Mouse (Mus musculus): ENCODE results near the gene Arhgef39. TPM values are rescaled to one million over a fixed set of nuclear protein-coding genes. Genes with fewer than 3 reads are reported as not detected.

The Arhgef39 gene
- total and polyA plus RNA-seq, 3 experiments, result 16.4 to 71.2 (median 29.0) TPM

GRCm38 (mm10) chr4:43506074-43506473, 6.6 kb upstream of the Arhgef39 start:
- H3K4me1 ChIP-seq (ENCODE audit: insufficient read depth, low read depth, low read length), result peaks cover 16% of the 10 kb centered on the region
- no peak overlapping the region for H3K4me3 ChIP-seq (ENCODE audit: low read depth, low read length)
- ATAC-seq (ENCODE audit: extremely low read depth, insufficient number of reproducible peaks, low FRiP score, poor library complexity, severe bottlenecking) (no peak), DNase-seq (ENCODE audit: low spot score) (no peak)
- peaks cover 46% of the 10 kb centered on the region for H3K27me3 ChIP-seq (ENCODE audit: insufficient read depth, low read length)
- H3K9me3 ChIP-seq (replicated peaks), result no peaks in the 10 kb centered on the region
- TF ChIP-seq TAL1 (conservative IDR thresholded peaks at IDR 0.05; ENCODE audit: low read depth, low read length) (no peak), GATA2 (IDR thresholded peaks at IDR 0.05; ENCODE audit: borderline replicate concordance, low read depth, low read length) (no peak), CTCF (IDR thresholded peaks at IDR 0.05; ENCODE audit: low read depth, low read length) (no peak), GATA1 (IDR thresholded peaks at IDR 0.05; ENCODE audit: borderline replicate concordance, low read length) (no peak), POLR2AphosphoS5 (IDR thresholded peaks at IDR 0.05; ENCODE audit: insufficient replicate concordance, low read depth, low read length) (no peak)
- no peaks in the 10 kb centered on the region for H3K36me3 ChIP-seq (replicated peaks)

- H3K4me1 ChIP-seq (ENCODE audit: insufficient read depth, low read depth, low read length), result peaks cover 26% of the 10 kb centered on the region
- DNase-seq (ENCODE audit: low spot score) (no peak), ATAC-seq (ENCODE audit: extremely low read depth, insufficient number of reproducible peaks, low FRiP score, poor library complexity, severe bottlenecking) (no peak)
- no peaks in the 10 kb centered on the region for H3K36me3 ChIP-seq (replicated peaks)
- H3K4me3 ChIP-seq (ENCODE audit: low read depth, low read length), result no peak overlapping the region
- peaks cover 40% of the 10 kb centered on the region for H3K27me3 ChIP-seq (ENCODE audit: insufficient read depth, low read length)
- no peaks in the 10 kb centered on the region for H3K9me3 ChIP-seq (replicated peaks)
- TF ChIP-seq GATA2 (IDR thresholded peaks at IDR 0.05; ENCODE audit: borderline replicate concordance, low read depth, low read length) (no peak), POLR2AphosphoS5 (IDR thresholded peaks at IDR 0.05; ENCODE audit: insufficient replicate concordance, low read depth, low read length) (no peak), GATA1 (IDR thresholded peaks at IDR 0.05; ENCODE audit: borderline replicate concordance, low read length) (no peak), CTCF (IDR thresholded peaks at IDR 0.05; ENCODE audit: low read depth, low read length) (no peak), TAL1 (conservative IDR thresholded peaks at IDR 0.05; ENCODE audit: low read depth, low read length) (no peak)
Measured at GRCm38 (mm10) chr4:43504269-43504668, 4.8 kb upstream of the Arhgef39 start.

GRCm38 (mm10) chr4:43503506-43503905, 4.0 kb upstream of the Arhgef39 start:
- ATAC-seq (ENCODE audit: extremely low read depth, insufficient number of reproducible peaks, low FRiP score, poor library complexity, severe bottlenecking), result no peak
- H3K4me1 ChIP-seq (ENCODE audit: insufficient read depth, low read depth, low read length), result peaks cover 31% of the 10 kb centered on the region

GRCm38 (mm10) chr4:43503041-43503440, 3.5 kb upstream of the Arhgef39 start:
- DNase-seq (ENCODE audit: low spot score) (no peak), ATAC-seq (ENCODE audit: extremely low read depth, insufficient number of reproducible peaks, low FRiP score, poor library complexity, severe bottlenecking) (no peak)
- peaks cover 31% of the 10 kb centered on the region for H3K27me3 ChIP-seq (ENCODE audit: insufficient read depth, low read length)
- peaks cover 6% of the 10 kb centered on the region for H3K36me3 ChIP-seq (replicated peaks)
- no peak for TF ChIP-seq TAL1 (conservative IDR thresholded peaks at IDR 0.05; ENCODE audit: low read depth, low read length)
- TF ChIP-seq POLR2AphosphoS5 (IDR thresholded peaks at IDR 0.05; ENCODE audit: insufficient replicate concordance, low read depth, low read length), result no peak
- TF ChIP-seq GATA2 (IDR thresholded peaks at IDR 0.05; ENCODE audit: borderline replicate concordance, low read depth, low read length), result no peak
- no peak for TF ChIP-seq CTCF (IDR thresholded peaks at IDR 0.05; ENCODE audit: low read depth, low read length)
- TF ChIP-seq GATA1 (IDR thresholded peaks at IDR 0.05; ENCODE audit: borderline replicate concordance, low read length), result no peak
- H3K4me3 ChIP-seq (ENCODE audit: low read depth, low read length), result no peak overlapping the region
- peaks cover 36% of the 10 kb centered on the region for H3K4me1 ChIP-seq (ENCODE audit: insufficient read depth, low read depth, low read length)
- no peaks in the 10 kb centered on the region for H3K9me3 ChIP-seq (replicated peaks)

More at GRCm38 (mm10) chr4:43503506-43503905, 4.0 kb upstream of the Arhgef39 start:
- no peaks in the 10 kb centered on the region for H3K9me3 ChIP-seq (replicated peaks)
- H3K36me3 ChIP-seq (replicated peaks), result peaks cover under 1% of the 10 kb centered on the region
- H3K27me3 ChIP-seq (ENCODE audit: insufficient read depth, low read length), result peaks cover 32% of the 10 kb centered on the region
- DNase-seq (ENCODE audit: low spot score), result no peak
- no peak overlapping the region for H3K4me3 ChIP-seq (ENCODE audit: low read depth, low read length)
- TF ChIP-seq POLR2AphosphoS5 (IDR thresholded peaks at IDR 0.05; ENCODE audit: insufficient replicate concordance, low read depth, low read length), result no peak
- TF ChIP-seq GATA2 (IDR thresholded peaks at IDR 0.05; ENCODE audit: borderline replicate concordance, low read depth, low read length), result no peak
- TF ChIP-seq TAL1 (conservative IDR thresholded peaks at IDR 0.05; ENCODE audit: low read depth, low read length), result no peak
- no peak for TF ChIP-seq GATA1 (IDR thresholded peaks at IDR 0.05; ENCODE audit: borderline replicate concordance, low read length)
- TF ChIP-seq CTCF (IDR thresholded peaks at IDR 0.05; ENCODE audit: low read depth, low read length), result no peak

- Histone ChIP-seq H3K4me1 (ENCODE audit: insufficient read depth, low read depth, low read length) (peaks cover 68% of the 10 kb centered on the region), H3K36me3 (replicated peaks) (peaks cover 40% of the 10 kb centered on the region), H3K27me3 (ENCODE audit: insufficient read depth, low read length) (peaks cover 11% of the 10 kb centered on the region), H3K9me3 (replicated peaks) (no peaks in the 10 kb centered on the region), H3K4me3 (ENCODE audit: low read depth, low read length) (peak overlapping the region; percentile 88)
- TF ChIP-seq GATA1 (IDR thresholded peaks at IDR 0.05; ENCODE audit: borderline replicate concordance, low read length) (no peak), POLR2AphosphoS5 (IDR thresholded peaks at IDR 0.05; ENCODE audit: insufficient replicate concordance, low read depth, low read length) (no peak), TAL1 (conservative IDR thresholded peaks at IDR 0.05; ENCODE audit: low read depth, low read length) (no peak), GATA2 (IDR thresholded peaks at IDR 0.05; ENCODE audit: borderline replicate concordance, low read depth, low read length) (no peak), CTCF (IDR thresholded peaks at IDR 0.05; ENCODE audit: low read depth, low read length) (peak; percentile 11; the same call in 1 of the 2 replicates)
- DNase-seq (ENCODE audit: low spot score), result peak; percentile 71
- peak; percentile 34; the same call in 1 of the 2 replicates for ATAC-seq (ENCODE audit: extremely low read depth, insufficient number of reproducible peaks, low FRiP score, poor library complexity, severe bottlenecking)
Measured at GRCm38 (mm10) chr4:43498983-43499382, 512 bp downstream of the Arhgef39 start.

GRCm38 (mm10) chr4:43497946-43498345, 1.5 kb downstream of the Arhgef39 start:
- Histone ChIP-seq H3K4me3 (ENCODE audit: low read depth, low read length) (peak overlapping the region; percentile 88; the same call in 1 of the 2 replicates), H3K9me3 (replicated peaks) (no peaks in the 10 kb centered on the region), H3K4me1 (ENCODE audit: insufficient read depth, low read depth, low read length) (peaks cover 69% of the 10 kb centered on the region), H3K36me3 (replicated peaks) (peaks cover 40% of the 10 kb centered on the region), H3K27me3 (ENCODE audit: insufficient read depth, low read length) (peaks cover 3% of the 10 kb centered on the region)
- ATAC-seq (ENCODE audit: extremely low read depth, insufficient number of reproducible peaks, low FRiP score, poor library complexity, severe bottlenecking) (no peak), DNase-seq (ENCODE audit: low spot score) (no peak)
- TF ChIP-seq POLR2AphosphoS5 (IDR thresholded peaks at IDR 0.05; ENCODE audit: insufficient replicate concordance, low read depth, low read length), result no peak
- no peak for TF ChIP-seq GATA1 (IDR thresholded peaks at IDR 0.05; ENCODE audit: borderline replicate concordance, low read length)
- no peak for TF ChIP-seq TAL1 (conservative IDR thresholded peaks at IDR 0.05; ENCODE audit: low read depth, low read length)
- no peak for TF ChIP-seq GATA2 (IDR thresholded peaks at IDR 0.05; ENCODE audit: borderline replicate concordance, low read depth, low read length)
- no peak for TF ChIP-seq CTCF (IDR thresholded peaks at IDR 0.05; ENCODE audit: low read depth, low read length)

Measured in G1E (cell line).